Mouse (Mus musculus) kidney, adult 2 months (tissue): ENCODE results near the gene Azgp1.

Source experiments
- CTCF ChIP-seq: fragments of 200-500 bp; conservative IDR thresholded peaks from 2 replicates; pipeline ENCODE4 v1.5.1; 2011; ENCODE audit warnings: low read depth, mild to moderate bottlenecking, control low read depth, low read length, moderate library complexity, mixed read lengths; ENCODE audit not compliant: insufficient read depth, insufficient read length
- POLR2A ChIP-seq: fragments of 200-500 bp; IDR thresholded peaks from one replicate; pipeline ENCODE4 v1.6.1; 2011; ENCODE audit warnings: low read depth, low read length, control low read depth

DNA sequence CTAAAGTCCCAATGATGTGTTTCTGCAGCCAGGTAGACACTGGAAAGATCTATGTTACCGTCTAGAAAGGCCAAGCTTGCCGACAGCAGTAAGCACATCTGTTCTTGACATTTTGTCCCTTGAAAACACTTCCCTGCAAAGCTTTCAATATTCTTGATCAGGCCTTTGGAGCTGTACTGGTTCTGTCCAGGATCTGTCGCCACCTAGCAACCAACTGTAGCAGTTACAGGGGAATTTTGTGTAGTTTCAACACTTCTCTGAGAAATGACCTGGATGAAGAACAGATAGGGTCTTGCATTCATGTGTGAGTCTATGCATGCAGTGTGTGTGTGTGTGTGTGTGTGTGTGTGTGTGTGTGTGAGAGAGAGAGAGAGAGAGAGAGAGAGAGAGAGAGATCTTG is 7.6 kb upstream of the Azgp1 start:
- TF ChIP-seq CTCF (peak; percentile 54), POLR2A (no peak)
